Mouse (Mus musculus): ENCODE results near the gene Pla2g4a. TPM values are rescaled to one million over a fixed set of nuclear protein-coding genes. Genes with fewer than 3 reads are reported as not detected.

Gene Pla2g4a
- total RNA-seq (2021) = 1 to 10 TPM; 1.4 to 2.8 TPM

DNA sequence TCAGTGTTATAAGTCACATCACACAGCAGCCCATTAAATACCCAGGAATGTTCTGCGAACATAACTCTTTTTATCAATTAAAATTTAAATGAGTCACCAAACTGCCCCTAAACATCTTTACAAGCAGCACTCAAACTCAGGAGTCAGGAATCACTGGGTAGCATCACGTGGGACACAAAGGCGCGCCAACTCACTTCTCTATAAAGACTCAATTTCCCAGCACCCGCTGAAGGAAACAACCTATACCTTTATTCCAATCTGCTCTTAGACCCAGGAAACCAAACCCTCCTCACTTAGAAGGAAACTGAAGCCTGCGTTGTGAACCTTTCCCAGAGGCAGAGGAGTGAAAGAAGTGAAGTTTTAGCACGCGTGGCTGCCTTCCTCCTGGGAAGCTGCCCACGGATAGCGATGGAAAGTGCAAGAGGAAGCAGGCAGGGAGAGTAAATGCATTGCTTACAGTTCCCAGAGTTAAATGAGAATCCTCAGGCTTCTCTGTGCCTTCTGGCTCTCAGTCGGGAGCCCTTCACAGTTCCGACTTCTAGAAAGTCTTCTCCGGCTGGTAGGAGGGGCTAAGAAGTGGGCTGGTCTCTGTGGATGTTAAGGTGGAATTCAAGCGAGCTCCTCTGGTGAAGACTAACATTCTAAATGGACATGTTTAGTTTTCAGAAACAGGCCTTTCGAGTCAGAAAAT lies at the start of gene Pla2g4a:
Gene Pla2g4a (minus strand): TSS at position 557 of the 691 bp plus-strand sequence.
- DNase-seq = no peak

DNA sequence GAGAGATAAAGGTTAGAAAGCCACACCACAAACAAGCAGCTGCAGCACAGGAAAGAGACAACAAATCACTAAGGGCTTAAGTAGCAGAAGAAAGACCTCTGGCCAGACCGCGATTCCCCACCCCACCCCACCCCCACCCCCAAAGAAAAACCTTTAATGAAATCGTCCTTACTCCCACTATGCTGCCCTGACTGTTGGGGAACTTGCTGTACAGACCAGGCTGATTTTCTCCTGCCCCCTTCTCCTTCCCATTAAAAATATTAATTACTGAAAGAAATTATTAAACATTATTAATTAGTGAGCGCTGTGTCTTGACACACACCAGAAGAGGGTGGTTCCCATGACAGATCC lies 49.5 kb upstream of the Pla2g4a start:
- DNase-seq = no peak

DNA sequence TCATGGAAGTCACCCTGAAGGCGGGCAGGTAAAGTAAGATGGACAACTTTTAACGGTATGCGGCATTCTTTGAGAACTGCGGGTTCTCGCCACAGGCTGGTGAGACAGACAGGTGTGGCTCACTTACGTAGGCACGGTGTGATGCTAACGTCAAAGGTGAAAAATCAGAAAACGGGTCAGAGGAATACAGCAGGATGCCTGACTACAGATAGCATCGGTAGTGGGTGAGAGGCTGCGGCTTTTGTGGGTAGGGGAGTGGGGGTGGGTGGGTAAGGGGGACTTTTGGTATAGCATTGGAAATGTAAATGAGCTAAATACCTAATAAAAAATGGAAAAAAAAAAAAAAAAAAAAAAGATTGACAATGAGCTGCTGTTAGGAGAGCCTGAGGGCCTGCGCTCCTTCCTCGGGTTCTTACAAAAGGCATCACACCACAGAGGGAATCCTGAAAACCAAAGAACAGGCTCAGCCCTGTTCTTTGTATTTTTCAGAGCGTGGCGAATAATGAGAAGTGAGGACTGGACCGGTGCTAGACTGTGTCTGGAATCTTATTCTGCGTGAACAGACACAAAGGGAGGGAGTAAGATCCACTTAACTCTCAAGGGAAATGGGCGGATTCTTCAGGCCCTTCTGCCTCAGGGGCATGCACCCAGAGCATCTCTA lies 49.0 kb upstream of the Pla2g4a start:
- no peak for DNase-seq

DNA sequence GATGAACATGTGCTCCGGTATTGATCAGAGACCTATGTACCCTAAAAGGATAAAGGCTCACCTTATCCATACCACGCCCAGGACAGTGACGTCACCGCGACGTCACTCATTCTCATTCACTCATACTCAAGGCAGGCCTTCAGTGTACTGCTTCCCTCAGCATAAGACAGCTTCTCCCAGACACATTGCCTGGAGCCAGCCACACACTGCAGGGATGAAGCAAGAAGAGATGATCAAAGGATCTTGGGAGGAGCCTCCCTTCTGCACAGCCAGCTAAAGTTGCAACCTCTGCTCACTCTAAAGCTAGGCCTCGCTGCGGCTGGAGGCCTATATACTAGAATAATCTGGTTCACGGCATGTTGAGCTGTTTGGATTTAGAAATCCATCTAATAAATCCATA lies 48.0 kb upstream of the Pla2g4a start:
- DNase-seq = no peak

DNA sequence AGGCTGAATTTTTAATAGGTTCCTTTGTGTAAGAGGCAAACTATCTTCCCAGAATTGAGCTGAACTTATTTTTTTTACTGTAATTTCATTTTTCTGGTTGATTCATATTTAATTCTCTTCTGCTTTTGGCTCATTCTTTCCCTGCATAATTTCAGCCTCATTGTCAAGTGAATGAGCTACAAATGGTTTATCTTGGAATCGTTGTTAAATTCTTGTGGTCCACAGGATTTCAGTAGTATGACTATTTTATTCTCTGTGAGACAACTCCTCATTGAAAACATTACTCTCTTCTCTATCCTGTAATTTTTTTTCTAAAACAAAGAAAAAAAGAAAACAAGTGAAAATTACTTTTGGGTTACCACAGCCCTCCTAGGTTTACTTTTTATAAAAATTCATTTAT lies 14.5 kb upstream of the Pla2g4a start:
- no peak for DNase-seq

DNA sequence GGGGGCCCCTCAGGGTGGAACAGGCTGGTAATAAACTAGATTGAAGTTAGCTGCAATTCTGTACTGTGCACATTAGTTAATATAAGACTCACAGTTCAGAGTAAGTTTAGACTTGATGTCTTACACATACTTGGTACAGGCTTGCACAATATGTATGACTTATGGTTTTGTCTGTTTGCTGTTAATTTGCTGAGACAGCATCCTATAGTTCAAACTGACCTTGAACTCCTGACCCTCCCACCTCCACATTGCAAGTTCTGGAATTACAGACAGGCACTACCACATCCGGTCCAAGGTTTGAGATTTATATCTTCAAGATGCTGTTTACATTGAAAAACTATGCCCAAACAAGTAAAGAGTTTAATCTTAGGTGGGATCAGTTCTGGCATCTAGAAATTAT lies 4.7 kb upstream of the Pla2g4a start:
- no peak for DNase-seq

DNA sequence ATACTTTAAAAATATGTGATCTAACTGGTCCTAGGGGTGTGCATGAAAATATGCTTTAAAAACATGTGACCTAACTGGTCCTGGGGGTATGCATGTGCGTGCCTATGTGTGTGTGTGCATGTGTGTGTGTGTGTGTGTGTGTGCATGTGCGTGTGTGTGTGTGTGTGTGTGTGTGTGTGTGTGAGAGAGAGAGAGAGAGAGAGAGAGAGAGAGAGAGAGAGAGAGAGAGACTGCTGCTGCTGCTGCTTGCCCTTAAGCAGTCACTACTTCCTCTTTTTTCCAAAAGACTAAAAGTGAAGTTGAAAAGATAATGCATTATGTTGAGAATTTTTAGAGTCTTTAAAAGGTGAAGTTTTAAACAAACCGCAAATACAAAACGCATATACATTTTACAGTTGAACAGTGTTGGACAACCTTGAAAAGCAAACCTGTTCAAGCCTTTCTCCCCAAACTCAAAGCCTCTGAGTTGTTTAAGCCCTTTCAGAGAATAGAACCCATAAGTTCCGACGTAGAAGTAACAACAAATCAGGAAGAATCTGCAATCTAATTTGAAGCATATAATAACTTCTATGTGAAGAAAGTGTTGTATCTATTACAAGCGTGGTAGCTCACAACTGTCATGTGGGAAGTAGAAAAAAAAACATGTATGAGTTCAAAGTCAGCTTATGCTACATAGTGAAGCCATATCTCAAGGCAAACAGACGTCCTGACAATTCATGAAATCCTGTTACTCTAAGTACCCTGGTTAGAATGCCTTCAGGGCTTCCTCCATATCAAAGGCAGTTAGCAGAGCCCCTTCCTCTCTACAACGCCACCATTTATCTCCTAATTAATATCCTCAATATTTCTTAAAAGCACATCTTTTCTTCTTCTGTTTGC lies 574 bp upstream of the Pla2g4a start:
- no peak for DNase-seq

DNA sequence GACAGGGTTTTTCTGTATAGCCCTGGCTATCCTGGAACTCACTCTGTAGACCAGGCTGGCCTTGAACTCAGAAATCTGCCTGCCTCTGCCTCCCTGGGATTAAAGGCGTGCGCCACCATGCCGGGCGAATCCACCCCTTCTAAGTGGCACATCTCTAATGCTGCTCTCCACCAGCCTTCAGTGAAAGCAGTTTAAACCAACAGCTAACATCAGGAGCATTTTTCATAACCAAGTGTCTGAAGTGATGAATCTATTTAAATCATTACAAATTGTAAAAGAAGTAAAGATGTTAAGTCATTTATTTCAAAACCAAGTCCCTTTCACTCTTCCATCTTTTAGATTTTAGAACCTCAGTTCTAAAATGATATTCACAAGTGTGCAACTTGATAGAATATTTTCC lies 839 bp downstream of the Pla2g4a start:
- no peak for DNase-seq

DNA sequence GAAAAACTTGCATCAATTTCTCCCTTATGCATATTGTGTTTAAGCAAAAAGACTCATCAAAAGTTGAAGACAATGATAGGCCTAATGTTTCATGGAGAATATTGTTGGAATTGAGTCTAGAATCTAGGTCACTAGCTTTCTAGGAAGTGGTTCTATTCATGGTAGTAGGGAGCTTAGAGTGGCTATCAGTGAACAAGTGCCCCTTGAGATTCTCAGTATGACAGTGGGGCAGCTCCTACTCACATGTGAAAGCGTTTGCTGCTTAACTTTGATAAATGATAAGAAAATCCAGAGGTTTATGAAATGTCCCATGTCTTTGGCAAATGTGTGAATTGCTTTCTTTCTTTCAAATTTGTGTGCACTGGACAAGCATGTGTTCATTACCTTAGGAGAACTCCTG lies 2.0 kb downstream of the Pla2g4a start:
- no peak for DNase-seq

DNA sequence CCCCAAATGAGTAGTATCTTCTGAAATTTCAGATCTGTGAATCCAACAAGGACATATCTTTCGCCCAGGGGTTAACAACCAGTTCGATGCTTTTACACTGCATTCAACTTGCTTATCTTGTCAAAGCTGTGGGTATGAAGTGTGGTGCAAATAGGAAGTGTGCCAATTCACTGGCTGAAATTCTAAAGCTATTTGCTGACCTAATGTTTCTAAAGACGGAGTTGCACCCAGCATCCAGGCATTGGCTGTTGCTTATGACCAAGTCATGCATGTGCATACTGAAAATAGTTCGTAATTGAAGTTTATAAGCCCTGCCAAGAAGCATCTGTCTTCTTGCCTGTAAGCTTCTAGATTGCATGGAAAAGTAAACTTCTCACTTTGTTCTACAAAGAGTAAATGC lies 5.6 kb downstream of the Pla2g4a start:
- no peak for DNase-seq

DNA sequence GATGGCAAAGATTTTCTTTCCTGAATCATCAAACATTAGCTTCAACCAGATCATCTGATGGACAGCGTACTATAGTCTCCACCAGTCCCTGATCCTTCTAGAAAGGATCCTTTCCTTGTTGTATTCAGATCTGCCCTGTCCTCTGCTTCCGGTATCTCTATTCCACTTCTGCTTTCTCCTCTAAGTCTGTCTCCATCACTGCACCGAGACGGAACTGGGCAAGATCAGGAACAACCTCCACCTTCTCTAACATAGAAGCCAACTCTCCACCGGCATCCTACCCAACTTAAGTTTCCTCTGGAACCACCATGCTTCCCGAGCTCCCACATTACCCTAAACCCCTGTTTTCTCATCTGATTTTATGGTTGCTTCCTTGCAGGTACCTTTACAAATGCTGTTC lies 7.1 kb downstream of the Pla2g4a start:
- DNase-seq = no peak

DNA sequence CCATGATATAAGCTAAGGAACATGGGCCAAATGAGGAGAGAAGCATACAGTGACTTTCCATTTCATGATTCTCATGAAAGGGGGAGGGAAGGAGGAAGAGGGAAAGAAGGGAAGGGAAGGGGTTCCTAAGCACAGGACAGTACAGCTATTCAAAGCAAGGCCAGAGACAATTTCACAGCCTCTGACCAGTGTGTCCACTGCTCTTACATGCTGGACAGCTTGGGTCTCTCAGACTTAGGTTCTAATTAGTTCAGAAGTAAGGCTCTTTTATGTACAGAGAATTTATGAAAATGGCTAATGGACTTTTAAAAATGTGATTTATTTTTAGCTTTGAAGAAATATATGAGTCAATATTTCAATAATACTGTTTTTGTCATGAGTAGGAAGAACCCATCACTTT lies 9.0 kb downstream of the Pla2g4a start:
- DNase-seq = no peak

DNA sequence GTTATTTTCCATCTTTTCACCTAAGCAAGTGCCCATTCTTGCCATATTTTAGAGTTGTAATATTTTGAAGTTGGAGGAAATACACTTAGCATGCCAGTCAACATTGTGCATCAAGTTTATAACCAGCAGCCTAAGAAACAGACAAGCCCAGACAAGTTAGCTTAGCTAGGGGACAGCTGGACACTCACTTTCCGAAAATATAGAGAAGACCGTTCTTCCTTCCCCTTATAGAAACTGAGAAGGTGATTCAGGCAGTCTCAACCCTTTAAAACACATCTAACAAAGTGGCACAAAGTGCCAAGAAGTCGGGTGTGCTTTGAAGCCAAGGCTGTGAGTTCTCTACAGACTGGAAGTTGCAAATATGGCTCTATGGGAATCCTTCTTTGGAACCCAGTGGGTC lies 10.4 kb downstream of the Pla2g4a start:
- DNase-seq = no peak

DNA sequence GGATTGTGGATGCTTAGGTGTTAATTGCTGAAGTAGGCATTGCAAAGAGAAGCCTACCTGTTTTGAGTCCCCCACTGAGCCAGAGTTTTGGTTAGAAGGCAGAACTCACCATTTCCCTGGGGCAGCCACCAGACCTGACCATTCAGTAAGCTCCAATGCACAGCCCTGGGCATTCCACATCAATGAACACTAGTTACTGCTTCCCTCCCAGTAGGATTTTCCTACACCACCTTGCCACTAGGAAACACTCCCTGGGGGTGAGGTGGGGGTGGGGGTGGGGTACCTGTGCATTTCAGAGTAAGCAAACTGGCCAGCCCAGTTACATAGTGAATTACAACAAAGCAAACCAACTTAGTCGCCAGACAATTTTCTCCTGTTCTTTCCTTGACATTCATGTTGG lies 10.8 kb downstream of the Pla2g4a start:
- DNase-seq = no peak

DNA sequence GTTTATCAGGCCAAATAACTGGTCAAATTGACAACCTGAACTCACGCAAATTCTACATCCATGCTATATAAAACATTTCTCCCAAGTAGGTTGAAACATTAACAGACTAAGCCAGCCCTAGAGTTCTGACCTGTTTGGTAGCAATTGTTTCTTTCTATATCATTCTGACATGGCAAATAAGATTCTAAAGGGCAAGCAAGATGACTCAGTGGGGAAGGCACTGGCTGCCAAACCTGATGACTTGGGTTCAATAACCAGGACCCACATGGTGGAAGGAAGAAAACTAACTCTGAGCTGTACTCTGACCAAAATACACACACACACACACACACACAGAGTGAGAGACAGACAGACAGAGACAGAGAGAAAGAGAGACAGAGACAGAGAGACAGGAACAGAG lies 11.8 kb downstream of the Pla2g4a start:
- no peak for DNase-seq

DNA sequence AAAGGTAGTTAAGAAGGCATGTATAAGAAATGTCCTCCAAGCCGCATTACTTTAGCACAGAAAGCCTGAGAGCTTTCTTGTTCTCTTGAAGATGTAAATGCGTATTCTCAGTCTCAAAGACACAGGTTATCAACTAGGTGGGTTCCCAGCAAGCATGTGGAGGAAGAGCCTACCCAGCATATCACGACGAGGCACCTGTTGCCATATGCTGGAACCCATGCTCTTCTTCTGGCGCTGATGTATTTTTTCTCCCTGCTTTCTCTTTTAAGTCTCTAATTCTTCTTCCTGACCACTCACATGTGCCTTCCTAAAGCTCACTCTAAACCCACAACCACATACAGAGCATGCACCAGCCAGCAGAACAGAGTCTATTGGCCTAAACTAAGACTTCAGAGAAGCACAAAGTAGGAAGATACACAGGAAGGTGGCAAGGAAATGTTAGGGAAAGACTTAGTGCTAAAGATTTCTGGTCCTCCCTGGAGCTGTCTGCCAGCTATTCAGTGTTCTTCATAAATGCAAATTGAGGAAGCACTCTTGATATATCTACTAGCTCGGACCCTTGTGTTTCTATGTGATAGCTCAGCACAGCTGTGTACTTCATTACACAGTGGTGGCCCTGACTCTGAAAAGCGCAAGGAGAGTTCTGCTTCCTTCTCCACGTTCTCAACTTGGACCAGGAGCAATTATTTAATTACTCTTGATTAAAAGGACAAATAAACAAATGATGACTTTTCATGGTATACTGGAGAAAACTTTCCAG lies 12.8 kb downstream of the Pla2g4a start:
- DNase-seq = no peak

DNA sequence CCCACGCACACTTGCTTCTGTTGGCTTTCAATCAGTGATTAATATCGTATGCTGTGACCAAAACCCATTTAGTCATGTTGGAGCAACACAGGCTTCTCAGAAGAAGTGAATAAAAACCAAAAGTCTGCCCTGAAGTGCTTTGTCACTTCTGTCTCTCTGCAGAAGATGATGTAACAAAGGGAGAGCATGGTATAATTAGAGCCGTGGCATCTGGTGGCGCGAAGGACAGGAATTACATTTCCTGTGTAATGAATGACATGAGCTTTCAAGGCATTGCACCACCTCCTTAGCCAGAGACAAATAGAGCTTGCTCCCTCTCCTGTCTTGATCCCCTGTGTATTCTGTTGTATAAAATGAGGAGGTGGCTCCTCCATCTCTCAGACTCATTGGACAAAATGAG lies 14.1 kb downstream of the Pla2g4a start:
- DNase-seq = no peak

DNA sequence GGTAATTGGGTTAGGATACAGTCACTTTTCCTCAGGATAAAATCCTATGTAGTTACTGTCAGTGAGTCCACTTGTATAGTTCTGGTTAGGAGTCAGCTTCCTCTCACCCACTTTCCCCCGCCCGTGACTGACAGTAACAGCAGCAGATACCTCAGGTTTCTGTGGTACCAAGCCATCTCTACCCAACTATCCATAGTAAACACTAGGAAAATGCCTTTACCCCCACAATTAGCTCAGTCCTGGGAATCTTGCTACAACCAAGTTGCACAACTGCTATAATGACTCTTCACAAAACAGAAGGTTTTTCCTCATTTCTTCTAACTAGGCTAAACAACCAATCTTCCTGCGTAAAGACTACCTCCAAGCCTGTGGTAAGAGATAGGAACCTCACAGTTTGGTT lies 14.7 kb downstream of the Pla2g4a start:
- no peak for DNase-seq

DNA sequence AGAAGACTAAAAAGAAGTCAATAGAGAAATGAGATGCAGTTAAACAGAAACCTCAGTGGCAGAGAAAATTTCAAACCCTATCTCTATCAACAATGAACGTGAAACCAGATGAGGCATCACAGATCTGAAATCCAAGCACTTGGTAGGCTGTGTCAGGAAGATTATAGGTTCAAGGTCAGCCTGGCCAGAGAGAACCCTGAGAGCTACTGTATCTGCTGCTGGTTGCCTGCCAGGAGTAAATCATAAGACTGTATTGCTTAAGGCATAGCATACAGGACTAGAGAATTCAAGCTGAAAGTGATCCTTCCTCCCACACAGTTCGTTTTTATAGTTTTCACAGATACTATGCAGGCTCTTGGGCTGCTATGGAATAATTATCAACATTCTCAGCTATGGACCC lies 17.5 kb downstream of the Pla2g4a start:
- DNase-seq = no peak

DNA sequence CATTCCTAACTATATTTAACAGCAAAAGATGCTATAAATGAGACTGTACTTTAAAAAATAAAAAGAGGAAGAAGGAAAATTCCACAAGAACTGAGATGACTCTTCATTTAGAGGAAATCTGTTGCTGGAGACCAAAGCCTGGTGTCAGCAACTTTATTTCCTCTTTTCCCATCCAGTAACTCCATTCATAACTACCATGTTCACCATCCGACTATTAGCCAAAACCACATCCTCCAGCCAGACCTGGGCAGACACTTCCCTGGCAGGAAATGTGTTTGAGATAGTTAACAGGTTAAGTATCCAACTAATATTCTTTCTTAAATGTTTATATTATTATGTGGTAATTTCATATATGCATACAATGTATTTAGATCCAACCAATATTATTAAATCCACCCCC lies 20.8 kb downstream of the Pla2g4a start:
- DNase-seq = no peak

DNA sequence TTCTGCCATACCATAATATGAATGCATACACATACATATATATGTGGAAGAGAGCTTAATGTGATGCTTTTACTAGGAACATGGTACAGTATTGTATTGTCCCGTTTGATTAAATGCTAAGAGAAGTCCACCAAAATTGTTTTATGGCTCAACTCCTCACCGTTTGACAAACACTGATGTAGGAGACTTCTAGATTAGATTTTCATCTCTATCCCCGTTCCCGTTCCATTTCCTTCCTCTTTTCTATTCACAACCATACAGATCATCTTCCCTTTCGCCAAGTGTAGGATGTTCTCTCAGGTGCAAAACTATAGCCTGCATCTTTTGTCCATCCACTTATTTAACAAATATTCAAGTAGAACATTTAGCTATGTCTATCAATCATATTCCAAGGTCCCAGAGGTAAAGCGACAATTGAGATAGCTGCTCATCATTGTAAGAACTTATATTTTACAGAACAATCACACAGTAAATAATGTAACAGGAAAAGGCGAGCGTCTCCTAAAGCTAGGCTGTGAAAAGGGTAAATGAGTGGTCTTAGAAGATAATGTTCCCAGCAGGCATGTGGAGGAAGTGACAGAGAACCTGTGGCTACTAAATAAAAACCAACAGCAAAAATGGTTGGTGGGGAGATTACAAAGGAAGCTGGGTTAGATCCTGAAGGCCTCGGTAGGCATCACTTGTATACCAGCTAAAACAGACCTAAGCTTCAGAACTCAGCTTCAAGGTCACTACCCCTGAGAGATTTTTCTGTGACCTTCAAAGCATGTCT lies 21.6 kb downstream of the Pla2g4a start:
- no peak for DNase-seq

DNA sequence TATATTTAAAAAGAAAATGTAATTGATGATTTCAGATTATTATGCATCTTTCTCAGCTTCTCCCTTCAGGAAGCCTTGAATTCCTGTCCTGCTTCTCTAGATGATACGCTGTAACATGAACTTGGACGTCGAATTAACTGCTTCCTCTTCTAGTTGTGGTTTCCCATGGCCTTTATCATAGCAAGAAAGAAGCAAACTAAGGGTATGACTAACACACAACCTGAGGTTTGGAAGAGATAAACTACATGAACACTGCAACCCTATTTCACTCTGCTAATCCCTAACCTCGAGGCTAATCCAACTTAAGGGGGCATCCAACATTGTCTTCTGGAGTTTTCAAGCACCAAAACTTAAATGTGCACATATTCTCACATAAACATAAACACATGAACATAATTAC lies 23.3 kb downstream of the Pla2g4a start:
- DNase-seq = no peak
